Mouse (Mus musculus): ENCODE measurements at regions not wholly inside any gene's neighbourhood (a gene's known extent, or its start where the extent isn't known, plus 50 kb on each side); places are given as distances from the start of the nearest gene placed in this dataset.

GRCm38 (mm10) chr2:148121885-148122876, 75.4 kb upstream of the Foxa2 start:
- Histone ChIP-seq H3K4me2 (ENCODE audit: low read depth, low read length) (no peak overlapping the region), H3K4me1 (ENCODE audit: insufficient read depth, low read length) (no peaks in the 10 kb centered on the region), H3K27me3 (ENCODE audit: insufficient read depth, low read length) (no peaks in the 10 kb centered on the region), H3K9ac (replicated peaks; ENCODE audit: low read length) (no peak overlapping the region), H3K4me3 (ENCODE audit: low read length) (no peak overlapping the region), H3K36me3 (ENCODE audit: insufficient read depth, low read length) (no peaks in the 10 kb centered on the region), H3K27ac (no peak overlapping the region), H3K9me3 (ENCODE audit: low read length) (no peaks in the 10 kb centered on the region)
- peak; percentile 77 for ATAC-seq
- DNase-seq (ENCODE audit: low spot score) = peak; percentile 78
- TF ChIP-seq CTCF (IDR thresholded peaks at IDR 0.05; ENCODE audit: low read depth) = peak; percentile 81
- WGBS = 39% methylated on average over 13 of the region's 13 CpGs

GRCm38 (mm10) chr2:148123780-148124179, 77.0 kb upstream of the Foxa2 start:
- Histone ChIP-seq H3K4me3 (ENCODE audit: low read length) (no peak overlapping the region), H3K9me3 (ENCODE audit: low read length) (no peaks in the 10 kb centered on the region), H3K36me3 (ENCODE audit: insufficient read depth, low read length) (no peaks in the 10 kb centered on the region), H3K27me3 (ENCODE audit: insufficient read depth, low read length) (no peaks in the 10 kb centered on the region), H3K4me1 (ENCODE audit: insufficient read depth, low read length) (no peaks in the 10 kb centered on the region), H3K9ac (replicated peaks; ENCODE audit: low read length) (no peak overlapping the region), H3K27ac (no peak overlapping the region), H3K4me2 (ENCODE audit: low read depth, low read length) (no peak overlapping the region)
- peak; percentile 58 for TF ChIP-seq CTCF (IDR thresholded peaks at IDR 0.05; ENCODE audit: low read depth)
- ATAC-seq (no peak), DNase-seq (ENCODE audit: low spot score) (peak; percentile 14)
- WGBS = 63% methylated on average over 3 of the region's 3 CpGs

- Histone ChIP-seq H3K9ac (replicated peaks; ENCODE audit: low read length) (no peak overlapping the region), H3K36me3 (ENCODE audit: insufficient read depth, low read length) (no peaks in the 10 kb centered on the region), H3K9me3 (ENCODE audit: low read length) (no peaks in the 10 kb centered on the region), H3K27me3 (ENCODE audit: insufficient read depth, low read length) (no peaks in the 10 kb centered on the region), H3K4me3 (ENCODE audit: low read length) (no peak overlapping the region), H3K27ac (no peak overlapping the region), H3K4me2 (ENCODE audit: low read depth, low read length) (no peak overlapping the region), H3K4me1 (ENCODE audit: insufficient read depth, low read length) (no peaks in the 10 kb centered on the region)
- no peak for TF ChIP-seq CTCF (IDR thresholded peaks at IDR 0.05; ENCODE audit: low read depth)
- DNase-seq (ENCODE audit: low spot score) = no peak
- 79% methylated on average over 1 of the region's 1 CpGs for WGBS
- ATAC-seq = no peak
Measured at GRCm38 (mm10) chr2:148133811-148134210, 87.0 kb upstream of the Foxa2 start.

- WGBS = 81% methylated on average over 4 of the region's 4 CpGs
- no peak for TF ChIP-seq CTCF (IDR thresholded peaks at IDR 0.05; ENCODE audit: low read depth)
- ATAC-seq = no peak
- DNase-seq (ENCODE audit: low spot score) = no peak
- Histone ChIP-seq H3K4me1 (ENCODE audit: insufficient read depth, low read length) (no peaks in the 10 kb centered on the region), H3K36me3 (ENCODE audit: insufficient read depth, low read length) (no peaks in the 10 kb centered on the region), H3K4me2 (ENCODE audit: low read depth, low read length) (no peak overlapping the region), H3K9me3 (ENCODE audit: low read length) (no peaks in the 10 kb centered on the region), H3K27me3 (ENCODE audit: insufficient read depth, low read length) (no peaks in the 10 kb centered on the region), H3K4me3 (ENCODE audit: low read length) (no peak overlapping the region), H3K9ac (replicated peaks; ENCODE audit: low read length) (no peak overlapping the region), H3K27ac (no peak overlapping the region)
Measured at GRCm38 (mm10) chr2:148141936-148142335, 95.2 kb upstream of the Foxa2 start.

GRCm38 (mm10) chr2:148144816-148145215, 98.0 kb upstream of the Foxa2 start:
- H3K9ac ChIP-seq (replicated peaks; ENCODE audit: low read length) = no peak overlapping the region
- ATAC-seq (no peak), DNase-seq (ENCODE audit: low spot score) (no peak)
- H3K27ac ChIP-seq = no peak overlapping the region
- H3K4me3 ChIP-seq (ENCODE audit: low read length) = no peak overlapping the region
- 33% methylated on average over 1 of the region's 1 CpGs for WGBS
- no peak for TF ChIP-seq CTCF (IDR thresholded peaks at IDR 0.05; ENCODE audit: low read depth)
- no peaks in the 10 kb centered on the region for H3K9me3 ChIP-seq (ENCODE audit: low read length)
- H3K4me2 ChIP-seq (ENCODE audit: low read depth, low read length) = no peak overlapping the region
- H3K27me3 ChIP-seq (ENCODE audit: insufficient read depth, low read length) = no peaks in the 10 kb centered on the region
- no peaks in the 10 kb centered on the region for H3K36me3 ChIP-seq (ENCODE audit: insufficient read depth, low read length)
- no peaks in the 10 kb centered on the region for H3K4me1 ChIP-seq (ENCODE audit: insufficient read depth, low read length)

- H3K4me1 ChIP-seq (ENCODE audit: insufficient read depth, low read length) = no peaks in the 10 kb centered on the region
- no peaks in the 10 kb centered on the region for H3K36me3 ChIP-seq (ENCODE audit: insufficient read depth, low read length)
- no peak overlapping the region for H3K9ac ChIP-seq (replicated peaks; ENCODE audit: low read length)
- H3K9me3 ChIP-seq (ENCODE audit: low read length) = no peaks in the 10 kb centered on the region
- ATAC-seq (no peak), DNase-seq (ENCODE audit: low spot score) (no peak)
- H3K4me3 ChIP-seq (ENCODE audit: low read length) = no peak overlapping the region
- no peak overlapping the region for H3K27ac ChIP-seq
- no peak overlapping the region for H3K4me2 ChIP-seq (ENCODE audit: low read depth, low read length)
- TF ChIP-seq CTCF (IDR thresholded peaks at IDR 0.05; ENCODE audit: low read depth) = no peak
- no peaks in the 10 kb centered on the region for H3K27me3 ChIP-seq (ENCODE audit: insufficient read depth, low read length)
Measured at GRCm38 (mm10) chr2:148148272-148148671, 101.5 kb upstream of the Foxa2 start.

- Histone ChIP-seq H3K4me3 (ENCODE audit: low read length) (no peak overlapping the region), H3K4me1 (ENCODE audit: insufficient read depth, low read length) (no peaks in the 10 kb centered on the region), H3K9ac (replicated peaks; ENCODE audit: low read length) (no peak overlapping the region), H3K9me3 (ENCODE audit: low read length) (no peaks in the 10 kb centered on the region), H3K36me3 (ENCODE audit: insufficient read depth, low read length) (no peaks in the 10 kb centered on the region), H3K27ac (no peak overlapping the region), H3K4me2 (ENCODE audit: low read depth, low read length) (no peak overlapping the region), H3K27me3 (ENCODE audit: insufficient read depth, low read length) (no peaks in the 10 kb centered on the region)
- no peak for TF ChIP-seq CTCF (IDR thresholded peaks at IDR 0.05; ENCODE audit: low read depth)
- WGBS = 81% methylated on average over 1 of the region's 1 CpGs
- DNase-seq (ENCODE audit: low spot score) = no peak
- no peak for ATAC-seq
Measured at GRCm38 (mm10) chr2:148149426-148149825, 102.7 kb upstream of the Foxa2 start.
